Mouse (Mus musculus) gastrocnemius, postnatal 14 days (tissue): Measurements from ENCODE around the gene Gm281. TPM values are rescaled to one million over a fixed set of nuclear protein-coding genes. Genes with fewer than 3 reads are reported as not detected.

Experiments used
- DNase-seq: peaks from one replicate; pipeline ENCODE4 v3.0.0; 2021; ENCODE audit warnings: mixed read lengths
- intact Hi-C: fragments of 180-260 bp; cut with DNase I; formaldehyde crosslinking; loops from one replicate; pipeline ENCODE4 v1.15.1; 2025; ENCODE audit warnings: low total_unique reads
- microRNA-seq, 2 experiments: library from miRNA; unstranded; fragments of <30 nt; microRNA quantifications; one replicate each; pipeline ENCODE4 v1.2.0; 2021
- total RNA-seq, 2 experiments: library from RNA; stranded (reverse); gene quantifications; 2 replicates each; pipeline ENCODE4 v1.2.3; 2021

Gene Gm281
- total RNA-seq, 2 experiments from 2014 or later, result not detected

DNA sequence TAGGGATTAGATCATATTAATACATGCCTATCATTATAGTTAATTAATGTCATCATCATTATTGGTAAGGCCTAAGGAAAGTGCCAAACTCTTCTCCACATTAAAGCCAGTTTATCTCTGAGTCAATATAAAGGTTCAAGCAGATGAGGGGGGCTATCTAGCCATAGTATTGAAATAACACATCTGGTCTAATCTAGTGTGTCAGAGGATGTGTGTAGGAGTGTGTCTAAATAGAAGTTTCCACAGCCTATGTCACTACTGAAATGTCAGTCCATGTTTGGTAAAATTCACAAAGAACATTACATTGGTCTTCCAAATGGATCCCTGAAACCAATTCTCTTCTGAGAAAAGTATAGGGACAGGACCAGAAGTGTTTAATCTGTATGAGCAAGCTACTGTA is 19.1 kb downstream of the Gm281 start:
- intact Hi-C loops, result no loop called here
- no peak for DNase-seq

DNA sequence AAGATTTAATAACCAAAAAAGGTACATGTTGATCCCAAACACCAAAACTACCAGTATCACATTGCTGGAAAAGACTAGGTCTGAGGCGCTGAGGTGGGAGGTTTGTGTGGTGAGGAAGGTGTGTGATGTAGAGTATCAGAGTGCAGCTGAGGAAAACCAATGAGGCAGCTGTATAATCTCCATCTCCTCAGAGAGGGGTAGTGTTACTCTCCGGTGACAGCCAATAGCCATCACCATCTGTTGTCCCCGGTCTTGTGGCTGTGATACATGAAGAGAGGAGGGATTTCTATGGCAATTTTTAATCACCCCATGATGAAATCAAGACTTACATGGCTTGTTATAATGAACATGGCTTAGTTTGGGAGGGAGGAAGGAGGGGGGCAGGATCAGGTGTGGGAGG is 20.5 kb downstream of the Gm281 start:
- intact Hi-C loops, result no loop called here
- DNase-seq, result no peak

DNA sequence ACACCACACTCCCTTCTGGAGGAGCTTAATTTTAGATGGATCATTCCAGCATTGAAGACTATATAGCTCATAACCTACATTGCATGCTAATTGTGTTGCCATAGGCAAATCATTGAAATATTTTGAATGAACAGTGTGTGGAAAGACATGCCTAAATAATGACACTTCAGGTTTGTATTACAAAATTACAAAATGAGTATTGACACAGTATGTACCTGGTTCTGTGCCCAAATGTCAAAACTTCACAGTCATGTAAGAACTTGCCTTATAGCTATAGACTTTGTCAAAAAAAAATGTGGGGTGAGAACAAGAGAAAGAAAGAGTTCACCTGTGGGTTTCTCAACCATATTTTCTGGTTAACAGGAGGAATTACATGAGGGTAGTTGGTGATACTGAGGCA is 52.9 kb downstream of the Gm281 start:
- intact Hi-C loops, result no loop called here
- no peak for DNase-seq

DNA sequence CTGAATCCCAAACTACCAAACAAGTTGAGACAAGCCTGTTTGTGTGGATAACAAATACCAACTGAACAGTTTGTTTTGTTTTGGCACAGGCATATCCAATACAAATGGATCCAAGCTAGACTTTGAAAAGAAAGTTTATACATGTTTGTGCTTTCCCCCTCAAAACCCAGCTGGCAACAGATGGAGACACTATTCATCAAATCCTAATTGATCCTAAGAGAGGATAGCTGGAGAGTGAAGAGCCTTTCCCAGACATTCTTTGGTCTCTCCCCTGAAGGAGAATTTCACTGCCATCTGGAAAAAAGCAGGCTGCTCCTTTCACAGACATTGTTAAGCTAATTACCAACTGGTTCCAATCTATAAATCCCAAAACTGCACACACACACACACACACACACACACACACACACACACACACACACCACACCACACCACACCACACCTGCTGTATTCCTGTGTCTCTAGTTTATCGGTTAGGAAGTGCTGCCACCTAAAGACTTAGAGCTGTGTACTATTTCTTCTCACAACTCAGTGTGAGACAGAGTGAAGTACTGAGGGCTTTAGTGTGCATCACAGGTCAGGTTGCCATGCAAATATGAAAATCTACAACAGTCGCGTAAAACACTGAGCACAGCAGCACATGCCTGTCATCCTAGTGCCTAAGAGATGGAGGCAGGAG is 101.3 kb downstream of the Gm281 start:
- no peak for DNase-seq
- intact Hi-C loops, result no loop called here

DNA sequence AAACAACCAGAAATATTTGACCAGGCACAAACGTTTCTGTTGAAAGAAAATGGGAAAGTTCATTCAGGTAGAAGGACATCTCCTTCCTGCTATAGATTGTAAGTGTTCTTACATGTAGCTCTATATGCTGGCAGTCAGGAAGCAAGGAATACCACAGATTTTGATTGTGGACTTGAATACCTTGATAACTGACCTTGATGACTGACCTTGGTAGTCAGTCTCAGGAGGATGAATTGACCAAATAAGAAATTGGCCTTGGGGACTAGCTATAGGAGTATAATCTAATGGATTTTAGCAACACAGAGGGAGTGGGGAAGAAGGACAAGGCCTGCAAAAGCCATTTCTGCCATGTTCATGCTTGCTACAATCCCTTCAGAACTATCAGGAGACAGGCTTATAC is 123.8 kb downstream of the Gm281 start:
- DNase-seq, result no peak
- intact Hi-C loops, result no loop called here

DNA sequence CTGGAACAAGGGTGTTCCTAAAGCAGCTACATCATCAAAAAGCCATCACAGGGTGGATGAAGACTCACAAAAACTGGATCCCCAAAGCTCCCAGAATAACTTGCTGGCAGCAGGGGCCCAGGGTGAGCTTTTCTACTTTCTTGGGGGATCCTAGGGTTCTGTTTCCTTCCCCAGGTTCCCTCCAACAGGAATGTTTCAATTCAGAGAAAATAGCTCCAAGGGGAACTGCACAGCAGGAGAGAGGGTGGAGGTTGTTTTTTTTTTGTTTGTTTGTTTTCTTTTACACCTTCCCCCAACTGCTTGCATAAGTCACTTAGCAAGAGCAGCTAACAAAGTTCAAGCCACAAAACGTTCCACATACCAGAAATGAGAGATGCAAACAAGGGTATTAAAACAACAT is 124.3 kb downstream of the Gm281 start:
- intact Hi-C loops, result no loop called here

DNA sequence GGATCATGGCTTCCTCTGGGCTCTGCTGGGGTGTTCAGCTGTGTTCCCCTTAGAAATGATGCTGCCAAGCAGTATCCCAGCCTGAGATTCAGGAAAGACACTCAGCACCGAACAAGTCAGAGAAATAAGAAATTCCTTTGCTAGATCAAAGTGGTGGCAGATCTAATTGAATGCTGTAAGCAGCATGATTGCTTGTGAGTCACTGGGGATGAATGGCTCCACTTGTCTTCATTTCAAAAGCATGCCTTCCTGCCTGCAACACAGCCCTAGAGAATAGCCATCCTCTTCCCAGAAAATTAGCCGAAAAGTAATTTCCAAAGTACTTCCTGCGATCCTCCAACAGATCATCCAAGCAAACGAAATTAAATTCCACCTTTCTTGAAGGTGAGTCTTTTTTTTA is 131.3 kb downstream of the Gm281 start:
- DNase-seq, result no peak
- intact Hi-C loops, result no loop called here

More for the DNA sequence above, 124.3 kb downstream of the Gm281 start:
- DNase-seq, result no peak

DNA sequence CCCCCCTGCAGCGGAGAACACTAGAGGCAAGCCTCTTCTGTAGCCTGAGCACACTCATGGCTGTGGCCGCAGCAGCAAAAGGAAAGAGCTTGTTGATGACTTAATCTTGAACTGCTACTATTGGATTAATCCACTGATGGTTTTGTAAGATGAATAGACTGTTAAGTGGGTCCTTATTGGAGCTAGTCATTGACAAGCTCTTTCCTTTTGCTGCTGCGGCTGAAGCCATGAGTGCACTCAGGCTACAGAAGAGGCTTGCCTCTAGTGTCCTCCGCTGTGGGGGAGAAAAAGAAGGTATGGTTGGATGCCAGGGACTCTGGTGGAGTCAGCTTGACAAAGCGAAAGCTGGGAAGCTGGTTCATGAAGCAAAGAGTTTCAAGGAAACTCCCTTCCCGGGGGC is 135.9 kb downstream of the Gm281 start:
- no peak for DNase-seq
- intact Hi-C loops, result no loop called here

DNA sequence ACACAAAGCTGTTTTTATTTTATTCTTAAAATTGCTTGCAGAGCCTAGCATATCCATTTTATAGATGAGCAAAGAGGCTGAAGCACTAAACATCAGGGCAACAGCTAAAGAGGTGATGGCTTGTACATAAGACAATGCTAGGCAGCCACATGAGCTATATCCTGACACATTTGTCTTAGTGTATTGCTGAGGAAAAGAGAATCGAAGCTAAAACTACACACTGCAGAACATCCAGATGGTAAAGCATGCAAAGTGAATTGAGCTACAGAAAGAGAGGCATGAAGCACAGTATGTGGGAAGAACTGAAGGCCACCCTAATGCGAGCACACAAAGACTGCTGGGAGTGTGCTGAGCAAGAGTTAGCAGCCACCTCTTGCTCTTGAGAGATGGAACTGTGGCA is 143.1 kb downstream of the Gm281 start:
- intact Hi-C loops, result no loop called here
- DNase-seq, result no peak

DNA sequence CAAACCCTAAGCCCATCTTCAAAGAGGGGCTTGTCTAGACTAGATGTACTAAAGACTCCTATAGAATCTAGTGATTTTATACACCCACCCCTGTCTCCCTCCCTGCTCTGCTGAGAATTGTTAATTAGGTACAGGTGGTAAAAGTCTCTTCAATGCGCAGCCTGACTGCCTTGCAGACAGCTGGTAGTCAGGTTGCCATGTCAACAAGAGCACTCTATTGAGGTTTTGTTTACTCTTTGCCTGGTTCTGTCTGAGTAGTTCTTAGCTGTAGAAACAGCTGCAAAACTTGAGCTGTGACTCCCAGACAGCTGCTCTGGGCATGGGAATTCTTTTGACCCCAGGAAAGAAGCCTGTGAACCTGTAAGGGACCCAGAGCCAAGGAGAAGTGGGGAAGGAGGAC is 143.6 kb downstream of the Gm281 start:
- intact Hi-C loops, result no loop called here
- no peak for DNase-seq

Small RNA genes within 50 kb of the gene (microRNA-seq; reads per million reads assigned to microRNA genes)
- 0 reads per million in 2 experiments for gene Gm27506

Other genes starting within 250 kb of the Gm281 start
- not detected for gene Sntn, start 243.6 kb downstream of the Gm281 start, total RNA-seq
- gene Atxn7, start 47.0 kb upstream of the Gm281 start, total RNA-seq, result 10 to 100 TPM; 10.0 to 12.1 TPM
- 100 to 1,000 TPM; 120 to 124 TPM for gene Thoc7, start 47.4 kb upstream of the Gm281 start, total RNA-seq
- gene Psmd6, start 206.5 kb upstream of the Gm281 start, total RNA-seq, result 100 to 1,000 TPM; 158 to 174 TPM